Mouse (Mus musculus) gastrocnemius, adult 8-10 months (tissue): Measurements from ENCODE around the gene Shisa5. TPM values are rescaled to one million over a fixed set of nuclear protein-coding genes. Genes with fewer than 3 reads are reported as not detected.

Source experiments
- DNase-seq, 2 experiments: peaks; one replicate each; pipeline ENCODE4 v3.0.0; 2022; ENCODE audit warnings: low spot score in 2 of 2
- total RNA-seq, 4 experiments: library from RNA; stranded (reverse); gene quantifications; 2 replicates each; pipeline ENCODE4 v1.2.4; 2022

The Shisa5 gene
- total RNA-seq, 4 experiments from 2014 or later, result 7.0 to 11.8 (median 9.1) TPM

DNA sequence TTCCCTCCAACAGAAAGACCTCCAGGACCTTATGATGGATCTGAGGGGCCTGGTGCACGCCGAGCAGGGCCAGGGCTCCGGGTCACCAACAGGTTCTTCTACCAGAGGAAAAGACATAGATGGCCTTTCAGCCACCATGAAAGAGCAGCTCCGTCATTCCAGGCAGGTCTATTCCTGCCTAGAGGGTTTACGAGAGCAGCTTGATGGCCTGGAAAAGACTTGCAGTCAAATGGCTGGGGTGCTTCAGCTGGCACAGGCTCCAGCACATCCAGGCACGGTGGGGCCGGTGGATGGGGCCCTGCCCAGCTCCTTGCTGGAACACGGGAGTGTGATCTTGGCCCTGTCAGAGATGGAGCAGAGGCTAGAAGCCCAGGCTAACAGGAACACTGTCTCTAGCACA is 53.4 kb downstream of the Shisa5 start:
- DNase-seq, result no peak

DNA sequence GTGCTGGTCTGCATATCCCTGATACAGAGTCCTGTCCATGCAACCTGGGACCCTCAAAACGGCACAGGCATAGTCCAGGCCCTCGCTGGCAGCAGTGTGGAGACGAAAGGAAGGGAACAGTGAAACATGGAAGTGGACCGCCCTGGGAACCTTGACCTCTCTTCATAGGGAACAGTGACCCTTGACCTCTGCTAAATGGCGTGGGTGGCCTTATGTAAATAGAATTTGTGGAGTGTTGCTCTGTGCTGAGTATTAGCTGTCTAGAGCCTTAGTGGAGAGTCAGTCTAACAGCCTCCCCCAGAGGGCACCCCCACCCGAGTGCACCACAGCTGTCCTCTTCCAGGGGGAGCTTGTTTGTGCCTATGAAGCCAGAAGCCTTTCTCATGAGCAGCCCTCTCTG is 54.4 kb downstream of the Shisa5 start:
- DNase-seq, result no peak

DNA sequence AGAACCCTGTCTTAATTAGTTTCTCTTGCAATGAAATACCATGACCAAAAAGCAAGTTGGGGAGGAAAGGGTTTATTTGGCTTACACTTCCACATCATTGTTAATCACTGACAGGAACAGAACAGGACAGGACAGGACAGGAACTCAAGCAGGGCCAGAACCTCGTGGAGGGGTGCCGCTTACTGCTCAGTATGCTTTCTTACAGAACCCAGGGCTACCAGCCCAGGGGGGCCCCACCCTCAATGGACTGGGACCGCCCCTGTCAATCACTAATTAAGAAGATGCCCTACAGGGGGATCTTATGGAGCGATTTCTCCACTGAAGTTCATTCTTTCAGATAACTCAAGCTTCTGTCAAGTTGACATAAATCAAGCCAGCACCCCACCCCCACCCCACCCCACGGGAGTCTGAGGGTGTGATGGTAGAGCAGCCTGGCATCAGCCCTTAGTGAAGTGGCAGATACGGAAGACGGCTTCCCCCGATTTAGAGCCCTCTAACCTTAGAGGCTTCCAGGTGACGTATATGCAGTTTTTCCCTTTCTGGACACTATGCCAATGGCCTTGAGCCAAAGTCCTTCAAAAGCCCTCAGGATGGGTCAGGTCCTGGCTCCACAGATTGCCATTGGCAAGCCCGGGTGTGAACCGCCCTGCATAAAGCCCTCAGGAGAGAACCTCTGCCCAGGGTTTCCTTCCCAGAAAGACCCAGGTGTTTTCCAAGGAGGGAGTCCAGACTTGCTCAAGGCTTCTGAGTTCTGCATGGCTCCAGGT is 55.6 kb downstream of the Shisa5 start:
- no peak for DNase-seq

DNA sequence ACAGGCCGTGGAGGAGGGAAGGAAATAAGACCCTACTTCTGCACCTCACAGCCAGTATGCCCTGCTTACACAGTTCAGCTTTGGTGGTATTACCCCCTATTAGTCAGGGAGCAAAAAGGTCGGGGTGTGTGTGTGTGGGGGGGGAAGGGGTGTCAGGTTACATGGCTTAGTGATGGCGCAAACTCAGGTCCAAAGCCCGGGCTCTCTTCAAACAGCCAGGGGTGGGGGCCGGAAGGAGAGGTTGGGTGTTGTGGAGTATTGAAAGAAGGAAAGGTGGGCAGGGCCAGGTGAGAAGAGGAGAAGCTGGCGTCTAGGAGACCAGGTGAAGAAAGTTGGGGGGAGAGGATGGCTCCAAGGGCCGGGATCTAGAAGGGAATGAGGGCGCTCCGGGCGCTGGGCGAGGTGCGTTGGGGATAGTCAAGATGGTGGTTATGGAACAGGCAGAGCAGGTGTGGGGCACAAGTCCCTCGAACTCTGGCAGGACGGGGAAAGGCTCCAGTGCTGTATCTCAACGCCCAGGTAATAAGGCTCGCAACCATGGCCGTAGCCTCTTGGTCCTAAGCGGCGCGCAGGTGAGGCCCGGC is 56.3 kb downstream of the Shisa5 start:
- DNase-seq, result no peak

DNA sequence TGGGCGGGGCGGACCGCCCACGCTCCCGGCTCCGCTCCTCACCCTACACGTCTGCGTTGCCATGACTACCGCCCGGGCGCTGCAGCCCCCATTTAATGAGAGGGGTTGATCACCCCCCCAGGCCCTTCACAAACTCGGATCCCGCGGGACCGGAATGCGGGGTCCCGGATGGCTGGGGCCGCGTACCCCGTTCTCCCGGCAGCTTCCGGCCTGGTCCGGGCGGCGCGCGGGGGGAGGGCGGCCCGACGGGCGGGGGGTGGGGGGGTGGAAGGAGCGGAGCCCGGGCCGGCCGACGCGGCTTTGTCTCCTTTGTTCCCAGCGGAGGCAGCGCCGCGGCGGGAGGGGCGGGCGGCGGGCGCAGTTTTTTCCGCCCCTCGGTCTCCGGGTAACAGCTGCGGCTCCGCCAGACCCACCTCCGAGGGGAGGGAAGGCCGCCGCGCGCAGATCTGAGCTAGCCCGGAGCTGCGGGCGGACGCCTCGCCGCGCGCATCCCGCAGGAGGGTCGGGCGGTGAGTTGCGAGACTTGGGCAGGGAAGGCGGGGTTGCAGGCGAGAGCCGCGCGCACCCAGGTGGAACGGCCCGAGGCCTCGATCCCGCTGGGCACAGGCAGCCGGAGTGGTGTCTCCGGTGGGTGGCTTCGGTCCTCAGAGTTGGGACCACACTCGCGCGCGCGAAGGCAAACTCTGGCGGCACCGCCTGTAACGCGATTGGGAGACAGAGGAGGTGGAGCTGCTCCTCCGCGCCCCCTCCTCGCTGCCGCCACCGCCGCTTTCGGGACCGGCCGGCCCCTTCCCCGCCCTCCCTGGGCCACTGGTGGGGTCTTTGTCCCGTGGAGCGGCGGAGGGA is 57.0 kb downstream of the Shisa5 start, which contains the start of gene Plxnb1:
TSS of gene Plxnb1 (plus strand) at position 253 of the 846 bp plus-strand sequence.
- DNase-seq, result no peak

DNA sequence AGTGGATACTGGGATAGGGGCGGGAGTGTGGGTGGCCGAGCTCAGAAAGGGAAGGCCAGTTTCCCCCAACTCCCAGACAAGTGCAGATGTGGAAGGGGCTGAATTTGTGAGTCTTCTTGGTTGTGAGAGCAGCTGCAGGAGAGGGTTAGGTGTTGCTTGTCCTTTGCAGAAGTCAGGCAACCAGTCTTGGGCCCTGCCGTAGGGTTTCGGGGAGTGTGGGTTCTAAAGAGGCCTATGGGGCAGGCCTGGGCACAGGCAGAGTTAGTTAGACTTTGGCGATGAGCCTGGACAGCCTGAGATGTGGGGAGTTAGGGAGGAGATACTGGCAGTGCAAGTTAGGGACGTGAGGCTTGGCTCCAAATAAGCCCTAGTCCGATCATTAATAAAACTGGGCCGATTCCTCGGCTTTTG is 57.9 kb downstream of the Shisa5 start:
- no peak for DNase-seq

DNA sequence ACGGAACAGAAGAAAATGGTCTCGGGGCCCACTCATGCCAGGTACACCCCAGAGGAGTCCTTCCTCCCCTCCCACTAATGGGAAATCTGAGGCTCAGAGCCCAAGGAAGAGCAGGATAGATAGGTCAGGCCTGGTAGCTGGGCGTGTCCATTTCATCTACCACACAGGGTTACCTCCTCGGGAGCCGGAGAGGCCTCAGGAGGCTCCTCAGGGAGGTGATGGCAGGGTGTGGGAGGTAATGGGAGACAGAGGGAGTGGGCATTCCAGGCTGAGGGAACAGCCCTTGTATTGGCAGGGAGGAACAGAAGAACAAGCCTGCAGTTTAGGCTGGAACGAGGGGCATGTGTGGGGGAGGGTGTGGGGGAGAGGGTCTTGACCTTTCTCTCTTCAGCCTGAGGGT is 58.5 kb downstream of the Shisa5 start:
- DNase-seq, result no peak

DNA sequence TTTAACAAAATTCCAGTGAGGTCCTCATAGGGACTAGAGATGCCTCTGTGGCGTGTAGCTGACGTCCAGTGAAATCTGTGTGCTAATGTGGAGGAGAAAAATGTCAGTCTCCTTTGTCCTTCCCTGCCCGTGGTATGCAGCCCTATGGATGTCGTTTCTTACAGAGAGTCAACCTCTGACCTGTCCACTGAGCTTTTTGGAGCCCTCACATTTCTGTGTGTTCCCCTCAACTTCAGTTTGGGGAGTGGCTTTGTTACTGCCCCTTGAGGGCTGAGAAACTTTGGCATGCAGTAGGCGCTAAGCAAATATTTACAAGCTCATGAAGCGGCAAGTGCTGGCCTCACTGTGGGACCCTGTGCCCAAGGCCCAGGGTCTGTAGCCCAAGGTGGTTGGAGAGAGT is 58.9 kb downstream of the Shisa5 start:
- DNase-seq, result no peak

DNA sequence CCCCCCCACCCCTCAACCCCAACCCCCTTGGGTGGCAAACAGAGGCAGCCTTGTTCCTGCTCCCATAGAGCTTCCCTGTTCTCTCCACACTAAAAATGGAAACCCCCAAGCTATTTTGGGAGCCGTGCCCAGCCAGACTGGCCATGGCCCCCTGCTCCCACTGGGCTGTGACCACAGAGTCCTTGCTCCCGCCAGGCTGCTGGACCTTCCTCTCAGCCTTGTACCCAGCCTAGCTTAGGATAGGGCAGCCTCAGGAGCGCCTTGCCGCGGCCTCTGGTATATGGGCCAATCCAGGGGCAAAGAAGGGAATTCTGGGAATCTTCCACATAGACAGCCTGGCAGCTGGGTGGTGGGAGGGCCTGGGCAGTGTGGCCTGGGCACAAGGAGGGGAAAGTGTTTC is 59.5 kb downstream of the Shisa5 start:
- DNase-seq, result no peak

DNA sequence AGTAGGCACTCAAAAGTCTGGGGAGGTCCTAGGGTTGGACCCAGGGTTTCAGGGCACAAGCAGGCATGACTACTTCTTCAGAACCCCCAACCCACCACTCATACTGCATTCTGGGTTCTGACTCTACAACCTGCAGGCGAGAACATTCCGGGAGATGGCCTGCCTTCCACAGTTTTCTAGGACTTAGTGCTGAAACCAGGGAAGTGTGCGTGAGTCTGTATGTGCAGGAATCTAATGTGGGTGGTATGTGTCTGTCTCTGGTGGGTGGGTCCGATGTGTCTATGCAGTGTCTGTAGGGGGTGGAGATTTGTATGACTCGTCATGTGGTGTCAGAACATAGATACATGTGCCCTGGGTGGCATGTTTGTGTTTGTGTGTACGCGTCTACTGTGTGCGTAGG is 60.0 kb downstream of the Shisa5 start:
- DNase-seq, result no peak

DNA sequence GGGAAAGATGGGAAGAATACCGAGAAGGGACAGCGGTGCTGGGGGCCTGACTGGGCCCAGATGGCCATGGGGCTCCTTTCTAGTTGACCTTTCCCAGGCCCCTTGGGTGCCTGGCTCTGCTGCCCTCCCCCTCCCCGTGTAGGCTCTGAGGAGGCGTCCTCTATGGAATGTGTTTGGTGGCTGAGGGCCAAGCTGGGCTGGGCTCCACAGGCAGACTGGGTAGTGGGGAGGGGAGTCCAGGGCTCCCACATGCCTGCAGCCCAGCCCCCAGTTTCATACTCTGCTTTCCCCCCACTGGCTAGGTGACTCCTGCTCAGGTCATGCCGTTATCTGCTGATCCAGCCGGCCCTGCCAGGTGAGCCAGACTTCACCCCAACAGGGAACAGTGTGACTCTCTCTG is 60.6 kb downstream of the Shisa5 start:
- DNase-seq, result no peak

DNA sequence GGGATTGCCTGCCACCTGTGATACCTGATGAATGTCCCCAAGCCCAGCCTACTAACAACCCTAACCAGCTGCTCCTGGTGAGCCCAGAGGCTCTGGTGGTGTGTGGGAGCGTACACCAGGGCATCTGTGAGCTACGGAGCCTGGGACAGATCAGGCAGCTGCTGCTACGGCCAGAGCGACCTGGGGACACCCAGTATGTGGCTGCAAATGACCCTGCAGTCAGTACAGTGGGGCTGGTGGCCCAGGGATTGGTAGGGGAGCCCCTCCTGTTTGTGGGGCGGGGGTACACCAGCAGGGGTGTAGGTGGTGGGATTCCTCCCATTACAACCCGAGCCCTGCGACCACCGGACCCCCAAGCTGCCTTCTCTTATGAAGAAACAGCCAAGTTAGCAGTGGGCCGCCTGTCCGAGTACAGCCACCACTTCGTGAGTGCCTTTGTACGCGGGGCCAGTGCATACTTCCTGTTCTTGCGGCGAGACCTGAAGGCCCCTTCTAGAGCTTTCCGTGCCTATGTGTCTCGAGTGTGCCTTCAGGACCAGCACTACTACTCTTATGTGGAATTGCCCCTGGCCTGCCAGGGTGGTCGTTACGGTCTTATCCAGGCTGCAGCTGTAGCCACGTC is 62.1 kb downstream of the Shisa5 start:
- no peak for DNase-seq

DNA sequence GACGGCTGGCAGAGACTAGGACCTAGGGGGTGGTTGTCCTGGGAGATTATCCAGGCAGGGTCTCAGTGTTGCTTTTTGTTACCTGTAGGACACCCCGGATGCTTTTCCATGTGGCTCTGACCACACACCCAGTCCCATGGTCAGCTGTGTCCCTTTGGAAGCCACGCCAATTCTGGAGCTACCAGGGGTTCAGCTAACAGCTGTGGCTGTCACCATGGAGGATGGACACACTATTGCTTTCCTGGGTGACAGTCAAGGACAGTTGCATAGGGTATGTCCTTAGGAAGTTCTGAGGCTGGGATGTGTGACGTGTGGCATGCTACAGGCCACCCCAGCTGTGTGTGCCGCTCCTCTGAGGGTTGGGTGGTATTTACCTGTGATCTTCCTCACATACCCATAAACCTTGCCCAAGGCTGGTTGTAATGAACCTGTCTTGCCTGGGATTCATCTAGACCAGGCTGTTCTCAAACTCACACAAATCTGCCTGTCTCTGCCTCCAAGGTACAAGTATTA is 63.6 kb downstream of the Shisa5 start:
- no peak for DNase-seq

DNA sequence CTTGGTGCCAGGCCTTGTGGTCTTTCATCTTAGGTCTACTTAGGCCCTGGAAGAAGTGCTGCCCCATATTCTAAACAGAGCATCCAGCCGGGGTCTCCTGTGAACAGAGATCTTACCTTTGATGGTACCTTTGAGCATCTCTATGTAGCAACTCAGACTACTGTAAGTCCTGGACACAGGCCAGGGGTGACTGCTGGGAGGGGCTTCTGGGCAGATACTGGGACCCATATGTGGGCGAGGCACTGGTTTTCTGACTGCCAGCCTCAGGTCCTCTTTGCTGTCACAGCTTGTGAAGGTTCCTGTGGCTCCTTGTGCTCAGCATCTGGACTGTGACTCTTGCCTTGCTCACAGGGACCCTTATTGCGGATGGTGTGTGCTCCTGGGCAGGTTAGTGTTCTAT is 64.2 kb downstream of the Shisa5 start:
- no peak for DNase-seq

DNA sequence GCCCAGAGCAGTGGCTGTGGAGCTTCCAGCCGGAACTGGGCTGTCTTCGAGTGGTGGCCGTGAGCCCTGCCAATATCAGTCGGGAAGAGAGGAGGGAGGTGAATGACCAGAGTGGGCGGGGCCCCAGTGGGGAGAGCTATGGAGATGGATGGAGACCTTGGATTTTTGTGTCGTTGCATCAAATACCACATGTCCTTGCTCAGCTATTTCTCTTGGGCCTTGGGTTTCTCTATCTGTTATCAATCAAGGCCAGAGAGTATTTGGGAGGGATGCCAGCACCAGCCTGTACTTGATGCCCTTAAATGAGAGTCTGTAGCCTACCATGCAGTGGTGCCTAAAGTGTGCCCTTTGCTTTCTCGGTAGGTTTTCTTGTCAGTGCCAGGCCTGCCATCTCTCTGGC is 64.9 kb downstream of the Shisa5 start:
- DNase-seq, result no peak

DNA sequence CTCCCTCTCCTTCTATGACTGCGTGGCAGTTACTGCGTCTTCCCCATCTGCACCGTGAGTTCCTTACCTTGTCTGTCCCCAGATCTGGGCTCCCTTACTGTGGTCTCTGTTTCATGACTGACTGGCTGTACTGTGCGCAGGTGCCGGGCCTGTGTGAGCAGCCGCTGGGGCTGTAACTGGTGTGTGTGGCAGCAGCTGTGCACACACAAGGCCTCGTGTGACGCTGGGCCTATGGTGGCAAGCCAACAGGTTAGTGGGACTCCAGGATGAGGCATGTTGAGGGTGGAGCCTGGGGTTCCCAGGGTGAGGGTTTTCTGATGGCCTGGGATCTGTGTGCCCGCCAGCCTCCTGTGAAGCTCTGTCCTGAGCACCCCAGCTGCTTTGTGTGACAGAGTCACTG is 65.7 kb downstream of the Shisa5 start:
- no peak for DNase-seq

DNA sequence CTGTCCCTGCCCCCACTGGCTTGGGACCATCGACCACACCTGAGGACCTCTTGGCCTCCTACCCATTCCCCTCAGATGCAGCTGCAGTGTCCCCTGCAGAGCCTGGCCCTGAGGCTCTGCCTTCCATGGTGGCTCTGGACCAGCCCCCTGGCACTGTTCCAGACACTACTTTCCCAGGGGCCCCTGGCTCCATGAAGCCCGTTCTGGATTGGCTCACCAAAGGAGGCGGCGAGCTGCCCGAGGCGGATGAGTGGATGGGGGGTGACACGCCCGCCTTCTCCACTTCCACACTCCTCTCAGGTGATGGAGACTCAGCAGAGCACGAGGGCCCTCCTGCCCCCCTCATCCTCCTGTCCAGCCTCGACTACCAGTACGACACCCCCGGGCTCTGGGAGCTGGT is 66.6 kb downstream of the Shisa5 start:
- no peak for DNase-seq

DNA sequence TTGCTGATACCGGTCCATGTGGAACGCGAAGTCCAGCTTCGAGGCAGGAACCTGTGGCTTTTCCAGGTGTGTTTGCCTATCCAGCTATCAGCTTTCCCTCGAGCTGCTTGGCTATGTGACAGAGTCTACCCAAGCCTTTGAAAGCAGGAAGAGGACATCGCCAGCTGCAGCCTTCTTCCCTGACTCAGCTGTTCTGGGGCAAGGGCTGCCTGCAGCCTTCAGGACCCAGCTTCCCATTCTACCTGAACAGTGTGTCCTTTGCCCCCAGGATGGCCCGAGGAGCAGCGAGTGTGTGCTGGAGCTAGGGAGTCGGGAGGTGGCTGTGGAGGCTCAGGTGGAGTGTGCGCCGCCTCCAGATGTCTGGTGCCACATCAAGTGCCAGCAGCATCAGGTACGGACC is 67.3 kb downstream of the Shisa5 start:
- DNase-seq, result no peak

DNA sequence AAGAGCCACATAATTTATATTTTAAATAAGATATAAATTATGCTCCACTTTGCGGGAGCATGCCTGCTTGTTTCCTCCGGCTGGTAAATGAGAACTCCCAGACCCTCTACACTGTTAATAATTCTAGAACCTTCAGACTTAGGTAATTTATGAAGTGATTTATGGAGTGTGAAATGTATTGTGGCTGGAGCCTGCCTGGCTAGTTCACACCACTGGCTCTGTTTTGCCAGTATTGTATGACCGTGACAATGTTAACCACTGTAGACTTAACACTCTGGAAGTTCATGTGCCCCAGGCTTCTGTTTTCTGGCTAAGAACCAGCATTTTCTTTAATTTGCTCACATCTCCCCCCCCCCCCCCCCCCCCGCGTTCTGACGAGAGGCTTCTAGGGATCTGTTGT is 69.0 kb downstream of the Shisa5 start:
- no peak for DNase-seq
